Mouse (Mus musculus) ES-Bruce4 (cell line): ENCODE measurements around the gene Ankrd40. TPM values are rescaled to one million over a fixed set of nuclear protein-coding genes. Genes with fewer than 3 reads are reported as not detected.

Experiments
- H3K27ac ChIP-seq: 2 replicates; pipeline ENCODE4 v1.5.1; 2012; ENCODE audit warnings: low read length, inconsistent platforms; ENCODE audit not compliant: insufficient read depth
- H3K27me3 ChIP-seq: 2 replicates; pipeline ENCODE4 v1.6.1; 2012; ENCODE audit warnings: mild to moderate bottlenecking, low read length, inconsistent platforms; ENCODE audit not compliant: control insufficient read depth, poor library complexity, insufficient read depth, severe bottlenecking
- H3K36me3 ChIP-seq: 2 replicates; pipeline ENCODE4 v1.6.1; 2012; ENCODE audit warnings: inconsistent platforms, mild to moderate bottlenecking, low read length, moderate library complexity; ENCODE audit not compliant: control insufficient read depth, poor library complexity, insufficient read depth, severe bottlenecking
- H3K4me1 ChIP-seq: one replicate; pipeline ENCODE4 v1.8.1; 2011; ENCODE audit warnings: low read length; ENCODE audit not compliant: control insufficient read depth, insufficient read depth
- H3K4me3 ChIP-seq: 2 replicates; pipeline ENCODE4 v1.5.1; 2011; ENCODE audit warnings: low read depth, mild to moderate bottlenecking, low read length
- H3K9ac ChIP-seq: 2 replicates; pipeline ENCODE4 v1.6.1; 2012; ENCODE audit warnings: low read depth, mild to moderate bottlenecking, inconsistent platforms; ENCODE audit not compliant: poor library complexity, severe bottlenecking
- H3K9me3 ChIP-seq: replicated peaks from 2 replicates; pipeline ENCODE4 v1.6.1; 2012; ENCODE audit warnings: mild to moderate bottlenecking, low read length, inconsistent platforms; ENCODE audit not compliant: control insufficient read depth, poor library complexity, insufficient read depth, severe bottlenecking
- CTCF ChIP-seq: IDR thresholded peaks from one replicate; pipeline ENCODE4 v1.8.1; 2011; ENCODE audit warnings: low read depth, low read length
- EP300 ChIP-seq: IDR thresholded peaks from 2 replicates; pipeline ENCODE4 v1.6.1; 2011; ENCODE audit warnings: low read depth, low read length; ENCODE audit not compliant: insufficient read depth
- POLR2A ChIP-seq: IDR thresholded peaks from one replicate; pipeline ENCODE4 v1.8.1; 2011; ENCODE audit warnings: low read length; ENCODE audit not compliant: insufficient read depth
- polyA plus RNA-seq: library from polyadenylated mRNA; stranded (reverse); fragments of >200 nt; gene quantifications from 2 replicates; pipeline ENCODE4 v1.2.4, GENCODE M21; 2011; ENCODE audit warnings: low read depth; ENCODE audit not compliant: missing spikeins, insufficient read depth, insufficient read length

Ankrd40 gene
- polyA plus RNA-seq, 1 experiment, result 66.3 TPM

DNA sequence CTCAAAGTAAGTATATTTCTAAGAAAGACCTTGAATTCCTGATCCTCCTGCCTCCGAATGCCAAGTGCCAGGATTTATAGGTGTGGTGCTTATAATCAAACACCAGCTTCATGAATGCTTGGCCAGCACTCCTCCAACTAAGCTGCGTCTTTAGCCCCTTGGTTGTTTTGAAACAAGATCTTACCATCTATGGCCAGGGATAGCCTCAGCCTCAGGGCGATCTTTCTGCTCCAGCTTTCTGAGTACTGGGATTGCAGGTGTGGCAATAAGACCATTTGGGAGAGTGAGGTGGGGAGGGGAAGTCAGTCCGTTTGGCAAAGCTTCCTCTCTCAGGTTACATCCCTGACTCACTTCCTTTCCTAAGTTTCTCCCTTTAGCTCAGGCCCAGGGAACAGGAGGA, 60.0 kb downstream of the Ankrd40 start:
- Histone ChIP-seq H3K9ac (no peak overlapping the region), H3K27ac (no peak overlapping the region), H3K27me3 (no peaks in the 10 kb centered on the region), H3K4me3 (no peak overlapping the region), H3K9me3 (no peaks in the 10 kb centered on the region), H3K4me1 (no peaks in the 10 kb centered on the region), H3K36me3 (no peaks in the 10 kb centered on the region)
- TF ChIP-seq CTCF (no peak), POLR2A (no peak), EP300 (no peak)

DNA sequence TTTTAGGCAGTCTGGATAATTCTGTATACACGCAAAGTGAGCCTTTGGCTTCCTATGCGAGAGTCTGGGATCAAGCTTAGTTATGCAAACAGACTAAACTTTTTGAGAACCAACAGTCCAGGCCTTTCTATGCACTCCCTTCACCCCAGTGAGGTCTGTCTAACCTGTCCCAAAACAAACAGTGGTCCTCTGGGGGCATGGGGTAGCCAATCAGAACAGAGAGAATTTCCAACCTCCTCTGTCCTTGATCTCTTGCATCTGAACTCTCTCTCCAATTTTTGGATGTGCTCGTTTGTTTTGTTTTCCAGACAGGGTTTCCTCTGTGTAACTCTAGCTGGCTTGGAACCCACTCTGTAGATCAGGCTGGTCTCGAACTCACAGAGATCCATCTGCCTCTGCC, 61.2 kb downstream of the Ankrd40 start:
- Histone ChIP-seq H3K27me3 (no peaks in the 10 kb centered on the region), H3K9ac (no peak overlapping the region), H3K4me3 (no peak overlapping the region), H3K4me1 (no peaks in the 10 kb centered on the region), H3K36me3 (no peaks in the 10 kb centered on the region), H3K27ac (no peak overlapping the region), H3K9me3 (no peaks in the 10 kb centered on the region)
- TF ChIP-seq POLR2A, result no peak
- no peak for TF ChIP-seq CTCF
- TF ChIP-seq EP300, result no peak

DNA sequence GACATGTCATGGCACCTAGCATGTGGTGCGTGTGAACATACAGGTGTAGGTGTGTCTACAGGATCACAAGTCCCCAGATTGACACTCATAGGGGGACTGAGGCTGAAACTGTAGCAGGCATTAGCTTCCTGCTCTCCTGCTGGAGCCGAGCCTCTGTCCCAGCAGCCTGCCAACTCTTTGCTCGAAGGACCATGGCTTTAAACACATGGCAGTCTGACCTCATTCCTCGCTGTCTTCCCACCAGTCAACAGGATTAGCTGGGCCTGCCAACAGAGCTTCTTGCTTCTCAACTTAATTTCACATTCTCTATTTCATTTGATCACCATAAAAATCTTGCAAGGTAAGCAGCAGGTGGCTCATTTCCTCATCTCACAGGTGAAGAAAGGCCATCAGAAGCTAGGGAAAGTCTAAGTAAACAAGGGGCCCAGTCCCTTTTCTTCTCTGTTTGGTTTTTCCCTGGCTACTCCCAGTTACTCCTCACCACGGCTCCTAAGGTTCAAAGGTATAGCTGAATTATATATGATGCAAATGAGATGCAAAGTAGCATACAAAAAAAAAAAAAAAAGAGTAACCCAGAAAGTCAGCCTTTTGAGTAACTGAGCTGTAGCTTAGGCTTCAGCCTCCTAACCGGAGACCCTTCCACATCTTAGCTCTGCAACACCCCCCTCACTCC, 62.1 kb downstream of the Ankrd40 start:
- Histone ChIP-seq H3K9me3 (no peaks in the 10 kb centered on the region), H3K27ac (no peak overlapping the region), H3K27me3 (no peaks in the 10 kb centered on the region), H3K9ac (no peak overlapping the region), H3K36me3 (no peaks in the 10 kb centered on the region), H3K4me1 (no peaks in the 10 kb centered on the region), H3K4me3 (no peak overlapping the region)
- TF ChIP-seq EP300 (no peak), POLR2A (no peak), CTCF (no peak)

DNA sequence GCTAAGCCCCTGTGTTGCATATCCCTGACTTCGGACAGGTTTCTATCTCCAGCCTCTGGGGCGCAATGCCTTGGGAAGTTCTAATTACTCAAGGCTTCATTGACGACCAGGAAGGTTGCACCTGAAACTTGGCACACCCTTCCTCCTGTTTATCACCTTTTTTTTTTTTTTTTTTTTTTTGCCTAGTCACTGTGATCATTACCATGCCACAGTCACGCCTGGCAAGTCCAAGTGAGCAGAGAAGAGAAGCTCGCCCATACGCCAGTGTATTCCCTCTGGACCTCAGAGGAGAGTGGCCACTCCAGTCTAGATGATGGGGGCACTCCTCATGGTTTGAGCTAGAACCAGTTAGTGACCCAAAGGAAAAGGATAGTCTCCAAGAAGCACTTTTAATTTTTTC, 63.0 kb downstream of the Ankrd40 start:
- TF ChIP-seq CTCF, result no peak
- no peak for TF ChIP-seq POLR2A
- TF ChIP-seq EP300, result no peak
- Histone ChIP-seq H3K27me3 (no peaks in the 10 kb centered on the region), H3K4me1 (no peaks in the 10 kb centered on the region), H3K36me3 (no peaks in the 10 kb centered on the region), H3K9ac (no peak overlapping the region), H3K9me3 (no peaks in the 10 kb centered on the region), H3K27ac (no peak overlapping the region), H3K4me3 (no peak overlapping the region)

Other genes starting within 250 kb of the Ankrd40 start
- gene Tob1, start 116.5 kb upstream of the Ankrd40 start, polyA plus RNA-seq, result 20.0 and 21.2 TPM in 2 replicates
- gene Wfikkn2, start 82.0 kb upstream of the Ankrd40 start, polyA plus RNA-seq, result 0.16 TPM in 1 of 2 replicates, not detected in the other
- not detected in 2 replicates for gene Gm21885, start 46.1 kb upstream of the Ankrd40 start, polyA plus RNA-seq
- gene Luc7l3, start 6.0 kb upstream of the Ankrd40 start, polyA plus RNA-seq, result 182 and 223 TPM in 2 replicates
- gene Abcc3, start 65.0 kb downstream of the Ankrd40 start, polyA plus RNA-seq, result 0.24 and 1.2 TPM in 2 replicates
- gene Cacna1g, start 146.2 kb downstream of the Ankrd40 start, polyA plus RNA-seq, result 2.9 and 8.6 TPM in 2 replicates
- gene Spata20, start 158.2 kb downstream of the Ankrd40 start, polyA plus RNA-seq, result 1.4 TPM in 1 of 2 replicates, not detected in the other
- 2.7 and 2.9 TPM in 2 replicates for gene Epn3, start 172.0 kb downstream of the Ankrd40 start, polyA plus RNA-seq
- gene Mycbpap, start 193.7 kb downstream of the Ankrd40 start, polyA plus RNA-seq, result 1.2 and 1.3 TPM in 2 replicates
- gene Rsad1, start 221.3 kb downstream of the Ankrd40 start, polyA plus RNA-seq, result 3.1 and 3.2 TPM in 2 replicates
- not detected in 2 replicates for gene Chad, start 237.0 kb downstream of the Ankrd40 start, polyA plus RNA-seq